In the genomic region with DNA sequence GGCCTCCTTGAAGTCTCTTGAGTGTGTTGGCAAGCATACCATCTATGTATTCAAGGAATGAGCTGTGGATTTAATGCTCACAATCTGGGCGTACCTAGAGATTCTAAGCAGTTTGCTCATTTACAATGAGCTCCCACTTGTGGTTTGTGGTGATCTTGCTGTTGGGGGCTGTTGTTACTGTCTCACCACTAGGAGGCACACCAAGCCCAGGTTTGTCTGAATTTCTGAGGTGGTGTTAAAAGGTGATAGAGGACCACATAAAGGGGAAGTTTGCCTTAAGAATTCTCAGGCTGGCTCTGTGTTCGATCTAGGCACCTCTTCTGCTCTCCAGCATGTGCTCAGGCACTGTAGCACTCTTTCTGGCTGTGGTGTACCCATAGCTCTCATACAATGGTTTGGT, we compare ENCODE assay signal across 30 mouse cellular contexts. TPM values are rescaled to one million over a fixed set of nuclear protein-coding genes. Genes with fewer than 3 reads are reported as not detected.
DNase-seq lines count a peak whose midpoint lies in the region; ATAC-seq and TF ChIP-seq lines count a peak whose summit lies in the region.
"Had no signal": no experiment of that assay in that cellular context is flagged by ENCODE, and none has a peak within 500 bp of the region (broad histone marks: within the 10 kb centered on the region; RNA-seq: fewer than 3 reads in every experiment).

No protein-coding gene starts in this region.

- peak; percentile 1 to 3 for DNase-seq in thymus, postnatal 36 days
- DNase-seq in thymus, postnatal 0 days (ENCODE audit: low spot score): no peak
- DNase-seq in urinary bladder, adult 2 months (ENCODE audit: low spot score): no peak
- no peak for DNase-seq in lung, adult 18-20 months
- DNase-seq in urinary bladder, postnatal 4 days (ENCODE audit: low spot score in 2 of 2): no peak
- DNase-seq: adrenal gland, adult 2 months; cerebellum, adult 9-10 months; gastrocnemius, postnatal 25 days; heart, postnatal 4 days; kidney, adult 9 months; kidney, postnatal 14 days; lung, embryonic 14.5 days had no signal

- no peak overlapping the region for H3K27ac ChIP-seq in bone marrow, adult 2 months (ENCODE audit: control insufficient read depth, insufficient read depth, low read depth, low read length, poor library complexity)
- H3K27ac ChIP-seq: forebrain, embryonic 10.5 days; heart, embryonic 10.5 days; hindbrain, embryonic 15.5 days; limb, embryonic 10.5 days; midbrain, embryonic 15.5 days; neural tube, embryonic 13.5 days had no signal

- TF ChIP-seq POLR2A in bone marrow, adult 2 months (IDR thresholded peaks at IDR 0.05; ENCODE audit: borderline replicate concordance, control insufficient read depth, low read depth, low read length): no peak

- 52% methylated on average over 2 of the region's 2 CpGs for WGBS in bone marrow, adult 2 months

- H3K4me3 ChIP-seq in bone marrow, adult 2 months (replicated peaks; ENCODE audit: control insufficient read depth, low read depth, low read length): no peak overlapping the region
- H3K4me3 ChIP-seq: forebrain, embryonic 10.5 days; heart, embryonic 10.5 days; hindbrain, embryonic 15.5 days; limb, embryonic 10.5 days; midbrain, embryonic 15.5 days; myocyte; neural tube, embryonic 13.5 days had no signal

- TF ChIP-seq CTCF in bone marrow, adult 2 months (IDR thresholded peaks at IDR 0.05; ENCODE audit: control insufficient read depth, insufficient read depth, low read length): 0 out of 2 replicates have a peak, but pooled peaks have one; percentile 8

- peak; percentile 95 for ATAC-seq in megakaryocyte, adult 5-6 weeks (ENCODE audit: poor library complexity, severe bottlenecking)
- ATAC-seq: forebrain, embryonic 16.5 days; intestine, embryonic 16.5 days; midbrain, embryonic 15.5 days; Patski had no signal

- no peaks in the 10 kb centered on the region for H3K4me1 ChIP-seq in bone marrow, adult 2 months (ENCODE audit: control insufficient read depth, insufficient read depth, low read length)
- H3K4me1 ChIP-seq: forebrain, embryonic 10.5 days; heart, embryonic 10.5 days; hindbrain, embryonic 15.5 days; limb, embryonic 10.5 days; midbrain, embryonic 15.5 days; neural tube, embryonic 13.5 days had no signal

RNA-seq across cellular contexts. Expression of gene Mrgpra2b, which starts 13.6 kb away (rescaled TPM):
- polyA plus RNA-seq in thymus, postnatal 0 days (2015; fragmentation: Nextera tagmentation; extraction: Ambion mirVana): not detected in 2 replicates
- polyA plus RNA-seq in bone marrow, adult 2 months (2011; ENCODE audit: insufficient read depth, insufficient read length, low replicate concordance, missing spikeins): 6.9 and 8.9 TPM in 2 replicates
- total RNA-seq in megakaryocyte, adult 5-6 weeks (2015): 94.4 and 106 TPM in 2 replicates
- total RNA-seq in megakaryocyte, adult 5-6 weeks (2017): 28.8 and 36.2 TPM in 2 replicates
- not detected in 2 replicates for polyA plus RNA-seq in urinary bladder, adult 2 months (2012; rRNA removed)
- total RNA-seq: adrenal gland, adult 2 months; gastrocnemius, postnatal 25 days; layer of hippocampus, adult 18-20 months; layer of hippocampus, postnatal 25 days; liver, adult 2 months had no signal
- polyA plus RNA-seq: adrenal gland, adult 2 months; cortical plate, adult 2 months; embryonic facial prominence, embryonic 11.5 days; forebrain, embryonic 10.5 days; forebrain, embryonic 16.5 days; heart, embryonic 10.5 days; heart, embryonic 16.5 days; hindbrain, embryonic 15.5 days; intestine, embryonic 16.5 days; limb, embryonic 10.5 days; liver, adult 2 months; lung, embryonic 14.5 days; midbrain, embryonic 15.5 days; myocyte; Patski had no signal

Comparison
In these comparisons a context has a peak if more than half of its experiments do, and no peak if none do; other contexts are left out.
1. DNase-seq: peak in thymus, postnatal 36 days (2 of 2); none in thymus, postnatal 0 days (single experiment), urinary bladder, adult 2 months (single experiment), lung, adult 18-20 months (0 of 2) and urinary bladder, postnatal 4 days (0 of 2).